ENCODE assay signal across 20 mouse cellular contexts in genomic region chr2:13223451-13223850, GRCm38 (mm10). TPM values are rescaled to one million over a fixed set of nuclear protein-coding genes. Genes with fewer than 3 reads are reported as not detected.
A peak's percentile ranks its signal among the peaks of the same experiment; 100 is the strongest.
DNase-seq lines count a peak whose midpoint lies in the region; TF ChIP-seq lines count a peak whose summit lies in the region.
"Had no signal": no experiment of that assay in that cellular context is flagged by ENCODE, and none has a peak within 500 bp of the region (broad histone marks: within the 10 kb centered on the region; RNA-seq: fewer than 3 reads in every experiment).

No protein-coding gene starts in this region.

- no peaks in the 10 kb centered on the region for H3K36me3 ChIP-seq in spleen, adult 2 months (ENCODE audit: control insufficient read depth, insufficient read depth, low read length)
- H3K36me3 ChIP-seq: embryonic facial prominence, embryonic 10.5 days; embryonic facial prominence, embryonic 12.5 days; forebrain, embryonic 15.5 days had no signal

- no peak overlapping the region for H3K4me3 ChIP-seq in spleen, adult 2 months (ENCODE audit: extremely low read depth, insufficient read depth, insufficient read length)
- H3K4me3 ChIP-seq: embryonic facial prominence, embryonic 10.5 days; embryonic facial prominence, embryonic 12.5 days; forebrain, embryonic 13.5 days; forebrain, embryonic 15.5 days had no signal

- intact Hi-C loops in heart, postnatal 25 days (cut with DNase I): no loop called here

- no peaks in the 10 kb centered on the region for H3K27me3 ChIP-seq in spleen, adult 2 months (ENCODE audit: control insufficient read depth, insufficient read depth, low read length)
- H3K27me3 ChIP-seq: CH12.LX; embryonic facial prominence, embryonic 12.5 days; forebrain, embryonic 13.5 days; forebrain, embryonic 15.5 days; Patski had no signal

- WGBS in spleen, adult 2 months: 76% methylated on average over 4 of the region's 4 CpGs

- peak; percentile 62 for DNase-seq in heart, adult 11 months
- no peak for DNase-seq in heart, postnatal 25 days (ENCODE audit: low spot score)
- no peak for DNase-seq in spleen, adult 2 months (ENCODE audit: low read depth in 1 of 2, low spot score in 2 of 2)
- DNase-seq in spleen, postnatal 10 days (ENCODE audit: low spot score in 2 of 2): no peak
- peak; percentile 52 for DNase-seq in naive thymus-derived CD4-positive, alpha-beta T cell, adult 2 months (ENCODE audit: low read depth)
- DNase-seq: adrenal gland, adult 8-10 months; adrenal gland, postnatal 14 days; adrenal gland, postnatal 36 days; B cell, adult 2 months; cerebellum, adult 11-12 months; cerebellum, adult 2 months; cerebellum, adult 9-10 months; cerebellum, postnatal 10 days; cerebellum, postnatal 25 days had no signal

- peaks cover 12% of the 10 kb centered on the region for H3K4me1 ChIP-seq in spleen, adult 2 months (ENCODE audit: control insufficient read depth, insufficient read depth, insufficient read length)
- H3K4me1 ChIP-seq: embryonic facial prominence, embryonic 10.5 days; embryonic facial prominence, embryonic 12.5 days had no signal

- TF ChIP-seq POLR2A in spleen, adult 2 months (IDR thresholded peaks at IDR 0.05; ENCODE audit: low read depth, low read length): no peak

- no peak for TF ChIP-seq CTCF in spleen, adult 2 months (IDR thresholded peaks at IDR 0.05; ENCODE audit: extremely low read depth, insufficient read depth, insufficient read length, insufficient replicate concordance)

- peak overlapping the region; percentile 20; the same call in 1 of the 2 replicates for H3K27ac ChIP-seq in spleen, adult 2 months (ENCODE audit: insufficient read depth, low read length)
- H3K27ac ChIP-seq: embryonic facial prominence, embryonic 10.5 days; embryonic facial prominence, embryonic 12.5 days; forebrain, embryonic 13.5 days; forebrain, embryonic 15.5 days had no signal

RNA-seq across cellular contexts. Expression of gene Rsu1, which starts 47.8 kb away (rescaled TPM):
- total RNA-seq in heart, postnatal 25 days (2021): 10 to 100 TPM; 54.1 to 54.7 TPM
- polyA plus RNA-seq in spleen, adult 2 months (2012; rRNA removed): 49.1 and 60.4 TPM in 2 replicates

Comparison
In these comparisons a context has a peak if more than half of its experiments do, and no peak if none do; other contexts are left out.
1. DNase-seq: peak in heart, adult 11 months (single experiment) and naive thymus-derived CD4-positive, alpha-beta T cell, adult 2 months (single experiment); none in heart, postnatal 25 days (single experiment), spleen, adult 2 months (0 of 2) and spleen, postnatal 10 days (0 of 2).